Mouse (Mus musculus): Measurements from ENCODE around the gene Macf1. TPM values are rescaled to one million over a fixed set of nuclear protein-coding genes. Genes with fewer than 3 reads are reported as not detected.
"Not testable (repeated sequence)": the region's sequence is repeated elsewhere in the genome, so short reads cannot be mapped to it uniquely, and the experiment has no call there.

Macf1 gene
- polyA plus RNA-seq, 1 experiment from 2014 or later: 37.1 TPM

GRCm38 (mm10) chr4:123448015-123448414 is 236.1 kb downstream of the Macf1 start:
- DNase-seq (ENCODE audit: low spot score): no peak

- no peak for DNase-seq (ENCODE audit: low spot score)
Measured at GRCm38 (mm10) chr4:123447251-123447650, 236.9 kb downstream of the Macf1 start.

GRCm38 (mm10) chr4:123446754-123447153 is 237.4 kb downstream of the Macf1 start:
- no peak for DNase-seq (ENCODE audit: low spot score)

GRCm38 (mm10) chr4:123446221-123446620 is 237.9 kb downstream of the Macf1 start:
- DNase-seq (ENCODE audit: low spot score): not testable (repeated sequence)

- DNase-seq (ENCODE audit: low spot score): no peak
Measured at GRCm38 (mm10) chr4:123438414-123438813, 245.7 kb downstream of the Macf1 start.

GRCm38 (mm10) chr4:123433171-123433570 is 251.0 kb downstream of the Macf1 start:
- no peak for DNase-seq (ENCODE audit: low spot score)

GRCm38 (mm10) chr4:123431936-123432335 is 252.2 kb downstream of the Macf1 start:
- no peak for DNase-seq (ENCODE audit: low spot score)

- no peak for DNase-seq (ENCODE audit: low spot score)
Measured at GRCm38 (mm10) chr4:123427900-123428684, 256.1 kb downstream of the Macf1 start.

- no peak for DNase-seq (ENCODE audit: low spot score)
Measured at GRCm38 (mm10) chr4:123427271-123427899, 256.8 kb downstream of the Macf1 start.

GRCm38 (mm10) chr4:123426429-123427080 is 257.6 kb downstream of the Macf1 start:
- no peak for DNase-seq (ENCODE audit: low spot score)

GRCm38 (mm10) chr4:123425672-123426272 is 258.4 kb downstream of the Macf1 start:
- no peak for DNase-seq (ENCODE audit: low spot score)

GRCm38 (mm10) chr4:123424050-123424449 is 260.1 kb downstream of the Macf1 start:
- DNase-seq (ENCODE audit: low spot score): no peak

- no peak for DNase-seq (ENCODE audit: low spot score)
Measured at GRCm38 (mm10) chr4:123422828-123423227, 261.3 kb downstream of the Macf1 start.

- DNase-seq (ENCODE audit: low spot score): no peak
Measured at GRCm38 (mm10) chr4:123418032-123418431, 266.1 kb downstream of the Macf1 start.

GRCm38 (mm10) chr4:123417478-123417877 is 266.7 kb downstream of the Macf1 start:
- no peak for DNase-seq (ENCODE audit: low spot score)

- DNase-seq (ENCODE audit: low spot score): no peak
Measured at GRCm38 (mm10) chr4:123416829-123417228, 267.3 kb downstream of the Macf1 start.

GRCm38 (mm10) chr4:123415566-123415965 is 268.6 kb downstream of the Macf1 start:
- DNase-seq (ENCODE audit: low spot score): no peak

- DNase-seq (ENCODE audit: low spot score): no peak
Measured at GRCm38 (mm10) chr4:123413876-123414275, 270.3 kb downstream of the Macf1 start.

GRCm38 (mm10) chr4:123412981-123413380 is 271.2 kb downstream of the Macf1 start:
- DNase-seq (ENCODE audit: low spot score): no peak

GRCm38 (mm10) chr4:123412528-123412878 is 271.7 kb downstream of the Macf1 start:
- DNase-seq (ENCODE audit: low spot score): no peak

GRCm38 (mm10) chr4:123411732-123412527 is 272.2 kb downstream of the Macf1 start:
- DNase-seq (ENCODE audit: low spot score): peak; percentile 86
